Mouse (Mus musculus) limb, embryonic 11.5 days (tissue): ENCODE measurements at regions not wholly inside any gene's neighbourhood (a gene's known extent, or its start where the extent isn't known, plus 50 kb on each side); places are given as distances from the start of the nearest gene placed in this dataset.

Source experiments
- ATAC-seq: fragments of 200-750 bp; cut with Nextera tagmentation; 2 replicates; pipeline ENCODE4 v1.8.0; 2017; ENCODE audit warnings: low read depth; ENCODE audit not compliant: insufficient number of reproducible peaks, low FRiP score, low TSS enrichment
- DNase-seq: peaks from one replicate; pipeline ENCODE4 v3.0.0-alpha.2; 2015; ENCODE audit warnings: low spot score
- H3K27ac ChIP-seq: fragments of 300-500 bp; sonication (generic); replicated peaks from 2 replicates; pipeline ENCODE4 v1.5.1; 2014; ENCODE audit warnings: low read depth, mild to moderate bottlenecking, low read length
- H3K27me3 ChIP-seq: fragments of 300-500 bp; sonication (generic); 2 replicates; pipeline ENCODE4 v1.6.1; 2014; ENCODE audit warnings: mild to moderate bottlenecking, low read length, mixed read lengths; ENCODE audit not compliant: control insufficient read depth, insufficient read depth
- H3K36me3 ChIP-seq: fragments of 300-500 bp; sonication (generic); 2 replicates; pipeline ENCODE4 v1.6.1; 2014; ENCODE audit warnings: mild to moderate bottlenecking, low read length, moderate library complexity, mixed read lengths; ENCODE audit not compliant: control insufficient read depth, insufficient read depth
- H3K4me1 ChIP-seq: fragments of 300-500 bp; sonication (generic); 2 replicates; pipeline ENCODE4 v1.6.1; 2014; ENCODE audit warnings: low read length, mixed read lengths; ENCODE audit not compliant: control insufficient read depth, insufficient read depth
- H3K4me2 ChIP-seq: fragments of 300-500 bp; sonication (generic); 2 replicates; pipeline ENCODE4 v1.6.1; 2014; ENCODE audit warnings: low read depth, mild to moderate bottlenecking, moderate library complexity; ENCODE audit not compliant: severe bottlenecking
- H3K4me3 ChIP-seq: fragments of 300-500 bp; sonication (generic); 2 replicates; pipeline ENCODE4 v1.5.1; 2014; ENCODE audit warnings: low read depth, low read length
- H3K9ac ChIP-seq: fragments of 300-500 bp; sonication (generic); 2 replicates; pipeline ENCODE4 v1.6.1; 2014; ENCODE audit warnings: mild to moderate bottlenecking, low read length
- H3K9me3 ChIP-seq: fragments of 300-500 bp; sonication (generic); 2 replicates; pipeline ENCODE4 v1.6.1; 2016; ENCODE audit warnings: low read length; ENCODE audit not compliant: control insufficient read depth
- WGBS: fragments of 180-500 bp; shearing (Covaris S2); extraction: QIAGEN DNeasy Blood & Tissue Kit; methylation state at CpG from one replicate; pipeline ENCODE4 v1.1.7; 2014; 5-methylcytosine and 5-hydroxymethylcytosine counted together

GRCm38 (mm10) chr8:30924656-30925055 is 2503.9 kb upstream of the 5930422O12Rik start:
- no peak overlapping the region for H3K27ac ChIP-seq
- no peak for ATAC-seq
- WGBS: 57% methylated on average over 6 of the region's 6 CpGs

GRCm38 (mm10) chr8:30937449-30938075 is 2490.9 kb upstream of the 5930422O12Rik start:
- Histone ChIP-seq H3K4me3 (no peak overlapping the region), H3K4me1 (peaks cover 6% of the 10 kb centered on the region; the same call in 1 of the 2 replicates), H3K27ac (no peak overlapping the region), H3K4me2 (no peak overlapping the region), H3K36me3 (no peaks in the 10 kb centered on the region), H3K27me3 (no peaks in the 10 kb centered on the region), H3K9ac (no peak overlapping the region), H3K9me3 (no peaks in the 10 kb centered on the region)
- DNase-seq (no peak), ATAC-seq (no peak)
- 88% methylated on average over 4 of the region's 4 CpGs for WGBS

More at GRCm38 (mm10) chr8:30924656-30925055, 2503.9 kb upstream of the 5930422O12Rik start:
- Histone ChIP-seq H3K9ac (no peak overlapping the region), H3K4me3 (no peak overlapping the region), H3K4me2 (no peak overlapping the region), H3K9me3 (no peaks in the 10 kb centered on the region), H3K27me3 (no peaks in the 10 kb centered on the region), H3K4me1 (no peaks in the 10 kb centered on the region), H3K36me3 (no peaks in the 10 kb centered on the region)
- no peak for DNase-seq

DNA sequence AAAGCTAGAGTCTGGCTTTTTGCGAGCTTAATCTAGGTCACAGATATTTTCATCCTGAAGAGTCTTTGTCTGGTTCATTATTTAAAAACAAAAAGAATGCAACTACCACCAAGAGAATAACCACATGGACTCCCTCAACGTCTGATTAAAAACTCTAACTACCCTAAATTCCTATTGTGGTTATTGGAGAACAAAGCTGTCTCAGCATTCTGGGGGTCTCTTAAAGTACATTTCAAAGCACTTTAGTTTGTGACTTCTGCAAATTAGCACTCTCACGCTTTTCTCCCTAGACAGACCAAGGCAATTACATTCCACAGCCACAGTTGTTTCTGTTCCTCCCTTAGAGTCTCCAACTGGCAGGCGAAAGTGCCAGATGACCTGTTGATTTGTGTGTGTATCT is 2487.6 kb upstream of the 5930422O12Rik start:
- Histone ChIP-seq H3K36me3 (no peaks in the 10 kb centered on the region), H3K27me3 (no peaks in the 10 kb centered on the region), H3K27ac (no peak overlapping the region), H3K4me1 (peaks cover 6% of the 10 kb centered on the region; the same call in 1 of the 2 replicates), H3K9me3 (no peaks in the 10 kb centered on the region), H3K4me3 (no peak overlapping the region), H3K9ac (no peak overlapping the region), H3K4me2 (no peak overlapping the region)
- no peak for DNase-seq
- ATAC-seq: no peak
- 23% methylated on average over 4 of the region's 4 CpGs for WGBS

- WGBS: 83% methylated on average over 11 of the region's 11 CpGs
- Histone ChIP-seq H3K4me3 (no peak overlapping the region), H3K36me3 (no peaks in the 10 kb centered on the region), H3K4me2 (no peak overlapping the region), H3K4me1 (peaks cover 6% of the 10 kb centered on the region; the same call in 1 of the 2 replicates), H3K9ac (no peak overlapping the region), H3K27ac (no peak overlapping the region), H3K27me3 (no peaks in the 10 kb centered on the region), H3K9me3 (no peaks in the 10 kb centered on the region)
- ATAC-seq: no peak
- no peak for DNase-seq
Observed at GRCm38 (mm10) chr8:30941511-30942175, 2486.9 kb upstream of the 5930422O12Rik start.

DNA sequence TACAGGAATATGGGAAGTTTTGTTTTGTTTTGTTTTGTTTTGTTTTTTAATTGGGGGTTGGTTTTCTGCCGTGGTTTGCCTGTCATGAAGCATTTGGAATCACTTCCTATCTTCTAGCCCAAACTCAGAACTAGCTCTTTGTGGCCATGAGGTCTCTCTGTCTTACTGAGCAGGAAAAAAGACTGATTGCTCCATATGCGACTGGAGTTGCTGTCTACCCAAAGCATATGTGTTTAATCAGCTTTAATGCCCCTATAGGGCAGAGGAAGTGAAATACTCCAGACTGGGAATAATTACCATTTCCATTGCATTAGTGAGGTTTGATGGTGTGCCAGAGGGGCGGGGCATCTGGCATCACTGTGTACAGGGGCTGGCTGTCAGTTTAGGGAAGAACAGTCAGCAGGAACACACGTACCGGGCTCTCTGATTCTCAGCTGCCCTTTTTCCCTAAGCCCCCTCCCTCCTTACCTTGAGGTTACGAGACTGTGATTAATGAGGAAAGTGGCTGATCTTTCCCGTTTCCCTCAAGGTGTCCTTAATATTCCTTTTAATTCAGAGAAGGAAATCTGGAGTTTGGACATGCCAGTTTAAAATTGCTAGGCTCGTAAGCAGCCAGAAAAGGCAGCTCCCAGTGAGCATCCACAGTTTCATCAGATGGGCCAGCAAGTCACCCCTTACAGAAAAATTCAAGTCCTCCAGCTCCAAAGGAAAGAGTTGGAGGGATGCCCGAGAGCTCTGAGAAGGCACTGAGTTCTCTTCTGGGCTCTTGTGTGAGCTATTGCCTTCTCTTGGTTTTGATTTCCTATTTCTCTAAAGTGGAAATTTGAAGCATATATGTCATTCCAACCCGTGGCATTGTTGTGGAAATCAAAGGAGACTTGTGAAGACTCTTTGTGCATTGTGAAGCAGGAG is 2482.1 kb upstream of the 5930422O12Rik start:
- DNase-seq (peak; percentile 62), ATAC-seq (peak; percentile 83)
- no peaks in the 10 kb centered on the region for H3K27me3 ChIP-seq
- no peaks in the 10 kb centered on the region for H3K9me3 ChIP-seq
- no peak overlapping the region for H3K9ac ChIP-seq
- H3K4me1 ChIP-seq: peaks cover under 1% of the 10 kb centered on the region; the same call in 1 of the 2 replicates
- H3K36me3 ChIP-seq: no peaks in the 10 kb centered on the region
- H3K27ac ChIP-seq: no peak overlapping the region
- no peak overlapping the region for H3K4me3 ChIP-seq
- 33% methylated on average over 10 of the region's 10 CpGs for WGBS
- H3K4me2 ChIP-seq: no peak overlapping the region

GRCm38 (mm10) chr8:30952818-30953217 is 2475.7 kb upstream of the 5930422O12Rik start:
- Histone ChIP-seq H3K27me3 (no peaks in the 10 kb centered on the region), H3K4me1 (no peaks in the 10 kb centered on the region), H3K9me3 (no peaks in the 10 kb centered on the region), H3K4me3 (no peak overlapping the region), H3K9ac (no peak overlapping the region), H3K36me3 (no peaks in the 10 kb centered on the region), H3K27ac (no peak overlapping the region), H3K4me2 (no peak overlapping the region)
- no peak for ATAC-seq
- no peak for DNase-seq

DNA sequence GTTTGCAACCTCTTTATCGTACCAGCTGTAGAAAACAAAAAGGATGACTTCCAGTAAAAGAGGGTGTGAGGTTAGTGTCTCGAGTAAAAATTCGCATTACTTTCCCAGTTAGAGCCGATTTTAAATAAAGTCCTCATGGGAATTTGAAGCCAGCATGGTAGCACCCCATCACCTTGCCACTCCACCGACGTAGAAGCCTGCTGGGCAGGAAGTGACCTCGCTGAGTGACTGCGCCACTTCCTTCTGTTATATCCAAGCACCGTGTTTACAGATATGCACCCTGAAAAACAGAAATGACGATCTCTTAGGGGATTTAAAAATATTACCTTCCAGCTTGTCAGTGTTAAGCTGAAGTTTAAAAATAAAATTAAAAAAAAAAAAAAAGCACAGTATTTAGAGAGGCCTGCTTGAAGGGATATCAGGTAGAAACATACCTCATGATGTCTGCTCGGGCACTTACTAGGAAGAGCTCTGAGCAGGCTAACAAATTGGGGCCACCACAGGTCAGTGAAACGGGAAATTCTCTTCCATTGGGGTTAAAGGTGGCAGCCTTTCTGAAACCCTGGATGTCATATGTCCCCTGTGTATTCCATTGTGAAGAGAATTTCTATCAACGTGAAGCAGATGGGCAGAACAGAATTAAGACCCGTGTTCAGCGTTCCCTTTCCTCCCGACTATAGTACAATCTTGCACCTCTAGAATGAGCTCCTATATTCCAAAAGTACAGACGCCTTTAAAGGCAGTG is 2468.9 kb upstream of the 5930422O12Rik start:
- Histone ChIP-seq H3K4me1 (no peaks in the 10 kb centered on the region; the same call in 1 of the 2 replicates), H3K27ac (no peak overlapping the region), H3K36me3 (no peaks in the 10 kb centered on the region), H3K27me3 (no peaks in the 10 kb centered on the region), H3K9me3 (no peaks in the 10 kb centered on the region), H3K4me2 (peak overlapping the region; percentile 43), H3K4me3 (peak overlapping the region; percentile 8; the same call in 1 of the 2 replicates), H3K9ac (no peak overlapping the region)
- ATAC-seq (no peak; the same call in 1 of the 2 replicates), DNase-seq (no peak)
- WGBS: 41% methylated on average over 17 of the region's 17 CpGs

DNA sequence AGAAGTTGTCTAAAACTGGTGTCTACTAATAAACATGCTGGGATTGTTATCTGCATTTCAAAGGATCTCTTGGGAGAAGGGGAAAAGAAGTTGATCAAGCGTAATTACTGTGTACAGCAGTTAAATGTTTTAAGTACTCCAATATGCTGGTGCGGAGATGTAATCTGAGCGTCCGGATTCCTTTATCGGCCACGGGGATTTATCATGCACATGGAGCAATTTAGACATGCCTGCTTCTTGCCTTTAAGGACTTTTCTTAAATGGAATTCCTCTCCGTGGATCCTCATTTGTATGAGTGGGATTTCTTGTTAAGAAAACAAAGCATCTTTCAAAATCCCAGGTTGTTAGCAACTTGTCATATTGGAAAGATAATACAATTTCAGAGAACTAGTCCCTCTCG is 2468.0 kb upstream of the 5930422O12Rik start:
- Histone ChIP-seq H3K4me3 (no peak overlapping the region), H3K4me2 (no peak overlapping the region), H3K27ac (no peak overlapping the region), H3K27me3 (no peaks in the 10 kb centered on the region), H3K4me1 (no peaks in the 10 kb centered on the region; the same call in 1 of the 2 replicates), H3K9me3 (no peaks in the 10 kb centered on the region), H3K36me3 (no peaks in the 10 kb centered on the region), H3K9ac (no peak overlapping the region)
- WGBS: 79% methylated on average over 8 of the region's 8 CpGs
- ATAC-seq: no peak
- DNase-seq: no peak
